Mouse (Mus musculus) midbrain, embryonic 14.5 days (tissue): Measurements from ENCODE around the gene Ppfibp2. TPM values are rescaled to one million over a fixed set of nuclear protein-coding genes. Genes with fewer than 3 reads are reported as not detected.

Source experiments
- ATAC-seq: fragments of 200-750 bp; cut with Nextera tagmentation; 2 replicates; pipeline ENCODE4 v1.8.0; 2017; ENCODE audit warnings: moderate number of reproducible peaks, moderate library complexity; ENCODE audit not compliant: low FRiP score, low TSS enrichment
- DNase-seq: peaks from one replicate; pipeline ENCODE4 v3.0.0-alpha.2; 2015
- H3K27ac ChIP-seq: fragments of 300-500 bp; sonication (generic); replicated peaks from 2 replicates; pipeline ENCODE4 v1.5.1; 2014; ENCODE audit warnings: mild to moderate bottlenecking, low read depth, low read length, moderate library complexity
- H3K27me3 ChIP-seq: fragments of 300-500 bp; sonication (generic); 2 replicates; pipeline ENCODE4 v1.6.1; 2014; ENCODE audit warnings: low read length, control low read depth, mixed read lengths; ENCODE audit not compliant: control insufficient read depth, insufficient read depth
- H3K36me3 ChIP-seq: fragments of 300-500 bp; sonication (generic); 2 replicates; pipeline ENCODE4 v1.6.1; 2014; ENCODE audit warnings: low read length, control low read depth; ENCODE audit not compliant: control insufficient read depth, insufficient read depth
- H3K4me1 ChIP-seq: fragments of 300-500 bp; sonication (generic); 2 replicates; pipeline ENCODE4 v1.6.1; 2014; ENCODE audit warnings: mild to moderate bottlenecking, antibody characterized with exemption, low read length, control low read depth; ENCODE audit not compliant: control insufficient read depth, insufficient read depth
- H3K4me2 ChIP-seq: fragments of 300-500 bp; sonication (generic); 2 replicates; pipeline ENCODE4 v1.6.1; 2014; ENCODE audit warnings: mild to moderate bottlenecking, low read length, moderate library complexity
- H3K4me3 ChIP-seq: fragments of 300-500 bp; sonication (generic); replicated peaks from 2 replicates; pipeline ENCODE4 v1.5.1; 2014; ENCODE audit warnings: low read depth, low read length
- H3K9ac ChIP-seq: fragments of 300-500 bp; sonication (generic); replicated peaks from 2 replicates; pipeline ENCODE4 v1.6.1; 2014; ENCODE audit warnings: mild to moderate bottlenecking, low read length, moderate library complexity
- H3K9me3 ChIP-seq: fragments of 300-500 bp; sonication (generic); 2 replicates; pipeline ENCODE4 v1.6.1; 2016; ENCODE audit warnings: low read length, control low read depth, mixed read lengths; ENCODE audit not compliant: control insufficient read depth
- WGBS: fragments of 180-500 bp; shearing (Covaris S2); extraction: QIAGEN DNeasy Blood & Tissue Kit; methylation state at CpG from one replicate; pipeline ENCODE4 v1.1.7; 2014; 5-methylcytosine and 5-hydroxymethylcytosine counted together
- polyA plus RNA-seq: library from polyadenylated mRNA; unstranded; fragments of >200 nt; fragmentation: Nextera tagmentation; extraction: Ambion mirVana; gene quantifications from 2 replicates; pipeline ENCODE4 v1.2.1, GENCODE M21; 2014

The Ppfibp2 gene
- polyA plus RNA-seq, 1 experiment from 2014 or later = 1.0 TPM

- no peak for DNase-seq
- Histone ChIP-seq H3K9me3 (no peaks in the 10 kb centered on the region), H3K27ac (no peak overlapping the region), H3K27me3 (no peaks in the 10 kb centered on the region), H3K9ac (no peak overlapping the region), H3K4me2 (no peak overlapping the region), H3K4me3 (no peak overlapping the region), H3K4me1 (no peaks in the 10 kb centered on the region), H3K36me3 (no peaks in the 10 kb centered on the region)
- no peak for ATAC-seq
- 98% methylated on average over 2 of the region's 2 CpGs for WGBS
These were observed 50.0 kb downstream of the Ppfibp2 start for GRCm38 (mm10) chr7:107644987-107645386.

GRCm38 (mm10) chr7:107648937-107649688, 54.1 kb downstream of the Ppfibp2 start:
- H3K9me3 ChIP-seq = no peaks in the 10 kb centered on the region
- H3K36me3 ChIP-seq = no peaks in the 10 kb centered on the region
- no peak overlapping the region for H3K4me2 ChIP-seq
- no peak for DNase-seq
- H3K4me3 ChIP-seq = no peak overlapping the region
- no peak overlapping the region for H3K27ac ChIP-seq
- no peaks in the 10 kb centered on the region for H3K27me3 ChIP-seq
- H3K9ac ChIP-seq = no peak overlapping the region
- no peaks in the 10 kb centered on the region for H3K4me1 ChIP-seq
- 89% methylated on average over 12 of the region's 12 CpGs for WGBS
- ATAC-seq = no peak

GRCm38 (mm10) chr7:107649990-107650389, 55.0 kb downstream of the Ppfibp2 start:
- H3K36me3 ChIP-seq = no peaks in the 10 kb centered on the region
- WGBS = 84% methylated on average over 7 of the region's 7 CpGs
- ATAC-seq (no peak), DNase-seq (no peak)
- no peaks in the 10 kb centered on the region for H3K9me3 ChIP-seq
- no peaks in the 10 kb centered on the region for H3K27me3 ChIP-seq
- no peak overlapping the region for H3K4me2 ChIP-seq
- no peak overlapping the region for H3K4me3 ChIP-seq
- H3K27ac ChIP-seq = no peak overlapping the region
- H3K9ac ChIP-seq = no peak overlapping the region
- H3K4me1 ChIP-seq = no peaks in the 10 kb centered on the region

- 54% methylated on average over 1 of the region's 1 CpGs for WGBS
- Histone ChIP-seq H3K4me3 (no peak overlapping the region), H3K4me2 (no peak overlapping the region), H3K27ac (no peak overlapping the region), H3K9ac (no peak overlapping the region), H3K4me1 (no peaks in the 10 kb centered on the region), H3K36me3 (no peaks in the 10 kb centered on the region), H3K9me3 (no peaks in the 10 kb centered on the region), H3K27me3 (no peaks in the 10 kb centered on the region)
- DNase-seq = no peak
- no peak for ATAC-seq
These were observed 56.8 kb downstream of the Ppfibp2 start for GRCm38 (mm10) chr7:107651821-107652220.

GRCm38 (mm10) chr7:107656451-107656850, 61.4 kb downstream of the Ppfibp2 start:
- no peaks in the 10 kb centered on the region for H3K9me3 ChIP-seq
- H3K36me3 ChIP-seq = no peaks in the 10 kb centered on the region
- H3K27ac ChIP-seq = no peak overlapping the region
- no peak for ATAC-seq
- H3K9ac ChIP-seq = no peak overlapping the region
- H3K4me1 ChIP-seq = no peaks in the 10 kb centered on the region
- H3K4me3 ChIP-seq = no peak overlapping the region
- no peak for DNase-seq
- H3K27me3 ChIP-seq = no peaks in the 10 kb centered on the region
- H3K4me2 ChIP-seq = no peak overlapping the region
- 90% methylated on average over 6 of the region's 6 CpGs for WGBS

GRCm38 (mm10) chr7:107659186-107659918, 64.3 kb downstream of the Ppfibp2 start:
- H3K36me3 ChIP-seq = no peaks in the 10 kb centered on the region
- DNase-seq = no peak
- H3K4me1 ChIP-seq = peaks cover 3% of the 10 kb centered on the region; the same call in 1 of the 2 replicates
- H3K27ac ChIP-seq = no peak overlapping the region
- WGBS = 85% methylated on average over 8 of the region's 8 CpGs
- ATAC-seq = no peak
- no peak overlapping the region for H3K4me3 ChIP-seq
- no peaks in the 10 kb centered on the region for H3K27me3 ChIP-seq
- H3K9me3 ChIP-seq = no peaks in the 10 kb centered on the region
- no peak overlapping the region for H3K9ac ChIP-seq
- H3K4me2 ChIP-seq = no peak overlapping the region

GRCm38 (mm10) chr7:107661189-107661842, 66.3 kb downstream of the Ppfibp2 start:
- no peaks in the 10 kb centered on the region for H3K36me3 ChIP-seq
- H3K9ac ChIP-seq = no peak overlapping the region
- no peaks in the 10 kb centered on the region for H3K9me3 ChIP-seq
- no peak overlapping the region for H3K4me2 ChIP-seq
- DNase-seq = peak; percentile 89
- H3K4me1 ChIP-seq = peaks cover 21% of the 10 kb centered on the region
- H3K4me3 ChIP-seq = no peak overlapping the region
- H3K27me3 ChIP-seq = no peaks in the 10 kb centered on the region
- ATAC-seq = peak; percentile 69; the same call in 1 of the 2 replicates
- H3K27ac ChIP-seq = no peak overlapping the region
- 12% methylated on average over 8 of the region's 8 CpGs for WGBS

GRCm38 (mm10) chr7:107661843-107662281, 66.9 kb downstream of the Ppfibp2 start:
- Histone ChIP-seq H3K9me3 (no peaks in the 10 kb centered on the region), H3K27ac (no peak overlapping the region), H3K9ac (no peak overlapping the region), H3K4me2 (no peak overlapping the region), H3K4me1 (peaks cover 25% of the 10 kb centered on the region), H3K27me3 (no peaks in the 10 kb centered on the region), H3K36me3 (no peaks in the 10 kb centered on the region), H3K4me3 (no peak overlapping the region)
- 59% methylated on average over 5 of the region's 5 CpGs for WGBS
- no peak for DNase-seq
- no peak for ATAC-seq
